Mouse (Mus musculus): Measurements from ENCODE around the gene Henmt1.
A peak's percentile ranks its signal among the peaks of the same experiment; 100 is the strongest.

Gene Henmt1

DNA sequence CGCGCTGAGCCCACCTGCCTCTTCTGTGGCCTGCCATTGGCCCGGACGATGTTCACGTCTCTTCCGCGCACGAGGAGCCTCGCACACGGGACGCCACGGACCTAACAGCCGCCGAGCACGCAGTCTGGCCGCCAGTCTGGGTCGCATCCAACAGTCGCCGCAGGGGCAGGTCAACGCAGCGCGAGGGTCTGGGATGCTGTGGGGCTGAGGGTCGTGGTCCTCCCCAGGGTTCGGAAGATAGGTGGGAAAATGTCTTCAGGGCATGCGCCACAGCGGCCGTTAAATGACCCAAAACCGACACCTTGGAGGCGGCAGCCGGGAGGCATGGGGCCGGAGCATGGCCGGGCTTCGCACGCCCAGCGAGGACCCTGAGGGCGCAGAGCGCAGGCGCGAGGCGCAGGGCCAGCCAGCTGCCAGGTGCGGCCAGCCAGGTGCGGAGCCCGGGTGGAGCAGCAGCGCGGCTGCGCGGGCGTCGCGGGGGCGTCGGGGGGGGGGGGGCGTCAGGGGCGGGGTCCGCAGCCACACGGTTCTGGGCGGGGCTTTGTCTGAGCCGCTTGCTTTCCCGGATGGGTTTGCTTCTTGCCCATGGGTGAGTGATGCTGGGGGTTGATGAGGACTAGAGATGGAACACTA is 444 bp downstream of the Henmt1 start, which contains the start of gene Gm9857:
Gene Gm9857 (minus strand): TSS at position 445 of the 633 bp plus-strand sequence.
- DNase-seq (ENCODE audit: low spot score): no peak

- DNase-seq (ENCODE audit: low spot score): no peak
Observed at GRCm38 (mm10) chr3:108940996-108941395, 1.3 kb downstream of the Henmt1 start.

- DNase-seq (ENCODE audit: low spot score): no peak
Observed at GRCm38 (mm10) chr3:108957976-108958375, 18.3 kb downstream of the Henmt1 start.

DNA sequence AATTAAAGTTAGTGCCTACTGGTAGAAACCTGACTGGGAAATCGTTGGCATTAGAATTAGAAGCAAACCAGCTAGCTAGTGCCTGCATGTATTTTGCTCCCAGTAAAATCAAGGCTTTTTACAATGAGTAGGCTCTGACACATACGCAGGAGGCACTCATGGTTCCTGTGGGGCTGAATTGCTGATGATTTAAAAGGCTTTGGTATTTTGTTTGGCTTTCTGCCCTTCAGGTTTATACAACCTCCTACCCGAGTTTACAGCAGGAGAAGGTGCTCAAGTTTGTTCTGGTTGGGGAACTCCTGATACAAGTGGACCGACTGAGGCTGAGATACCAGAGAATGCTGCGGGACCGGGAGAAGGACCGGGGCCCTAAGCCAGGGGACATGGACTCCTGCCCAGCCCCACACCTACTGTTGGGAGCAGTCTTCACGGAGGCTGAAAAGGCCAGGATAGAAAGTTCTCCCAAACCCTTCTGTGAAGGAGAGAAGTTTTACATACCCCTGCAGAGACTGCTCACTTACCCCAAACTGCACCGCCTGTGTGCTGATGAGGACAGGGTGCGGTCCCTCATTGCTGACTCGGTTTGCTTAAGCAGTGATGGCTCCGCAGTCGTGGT is 20.1 kb downstream of the Henmt1 start:
- DNase-seq (ENCODE audit: low spot score): no peak

GRCm38 (mm10) chr3:108961226-108961625 is 21.6 kb downstream of the Henmt1 start:
- DNase-seq (ENCODE audit: low spot score): no peak

GRCm38 (mm10) chr3:108961655-108962054 is 22.0 kb downstream of the Henmt1 start:
- no peak for DNase-seq (ENCODE audit: low spot score)

GRCm38 (mm10) chr3:108963278-108963677 is 23.6 kb downstream of the Henmt1 start:
- DNase-seq (ENCODE audit: low spot score): no peak

GRCm38 (mm10) chr3:108963776-108964175 is 24.1 kb downstream of the Henmt1 start:
- no peak for DNase-seq (ENCODE audit: low spot score)

- no peak for DNase-seq (ENCODE audit: low spot score)
Observed at GRCm38 (mm10) chr3:108964361-108965044, 24.8 kb downstream of the Henmt1 start.

DNA sequence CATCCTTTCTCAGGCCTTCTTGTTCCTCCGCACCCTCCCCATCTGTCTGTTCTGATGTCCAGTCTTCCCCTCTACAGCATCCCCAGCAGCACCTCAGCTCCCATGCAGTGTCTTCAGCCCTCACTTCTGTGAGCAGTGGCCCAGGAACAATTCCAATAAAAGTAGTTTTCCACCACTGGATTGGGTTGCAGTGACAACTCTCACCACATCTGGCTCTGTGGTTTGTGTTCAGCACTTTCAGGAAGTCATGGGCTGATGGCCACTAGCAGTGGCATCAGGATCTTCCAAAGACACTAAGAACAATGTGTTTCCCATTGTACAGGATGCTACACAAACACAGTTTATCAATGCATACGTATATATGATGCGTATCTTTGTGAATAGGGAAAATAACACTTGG is 26.4 kb downstream of the Henmt1 start:
- no peak for DNase-seq (ENCODE audit: low spot score)

- DNase-seq (ENCODE audit: low spot score): no peak
Observed at GRCm38 (mm10) chr3:108973980-108974660, 34.4 kb downstream of the Henmt1 start.

DNA sequence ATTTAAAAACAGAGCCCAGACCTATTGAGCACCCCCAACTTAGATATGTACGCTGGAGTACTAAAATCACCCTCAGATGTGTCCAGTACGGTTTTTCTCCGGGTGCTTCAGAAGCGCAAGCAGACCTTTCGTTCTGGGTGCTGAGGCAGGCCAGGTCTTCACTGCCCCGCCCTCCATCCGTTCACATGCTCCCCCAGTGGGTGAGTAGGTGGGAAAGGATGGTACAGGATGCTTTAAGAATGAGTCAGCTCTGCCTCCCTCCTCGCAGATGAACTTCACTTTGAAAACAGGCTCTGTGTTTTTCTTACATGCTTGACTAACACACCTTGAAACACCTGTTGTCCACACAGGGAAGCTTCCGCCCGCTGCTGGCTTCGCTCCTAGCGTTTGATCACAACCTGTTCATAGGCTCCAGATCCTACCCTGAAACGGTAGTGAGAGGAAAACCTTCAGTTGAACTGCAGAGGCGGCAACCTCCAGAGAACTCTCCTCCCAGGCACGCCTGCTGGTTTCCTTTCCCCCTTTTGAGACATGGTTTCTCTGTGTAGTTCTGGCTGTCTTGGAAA is 35.3 kb downstream of the Henmt1 start:
- peak; percentile 29 for DNase-seq (ENCODE audit: low spot score)

- no peak for DNase-seq (ENCODE audit: low spot score)
Observed at GRCm38 (mm10) chr3:108977340-108978030, 37.8 kb downstream of the Henmt1 start.

DNA sequence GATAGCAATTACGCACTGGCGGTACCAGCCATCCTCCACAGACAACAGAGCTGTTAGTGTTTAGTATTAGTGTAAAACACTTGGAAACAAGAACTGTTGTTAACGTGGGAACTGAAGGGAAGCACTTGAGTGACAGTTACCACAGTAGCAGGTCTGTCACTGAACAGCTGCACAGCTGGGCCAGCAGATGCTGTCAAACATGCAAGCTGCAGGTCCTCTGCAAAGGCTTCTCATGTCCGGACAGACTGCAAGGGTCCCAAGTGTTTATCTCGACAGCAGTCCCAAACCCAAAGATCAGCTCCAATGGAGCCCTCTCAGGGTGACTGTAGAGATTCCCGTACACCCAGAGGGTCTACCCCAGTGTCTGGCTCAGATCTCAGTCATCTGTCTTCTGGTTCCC is 42.3 kb downstream of the Henmt1 start:
- DNase-seq (ENCODE audit: low spot score): no peak

- DNase-seq (ENCODE audit: low spot score): no peak
Observed at GRCm38 (mm10) chr3:108983989-108984388, 44.3 kb downstream of the Henmt1 start.

DNA sequence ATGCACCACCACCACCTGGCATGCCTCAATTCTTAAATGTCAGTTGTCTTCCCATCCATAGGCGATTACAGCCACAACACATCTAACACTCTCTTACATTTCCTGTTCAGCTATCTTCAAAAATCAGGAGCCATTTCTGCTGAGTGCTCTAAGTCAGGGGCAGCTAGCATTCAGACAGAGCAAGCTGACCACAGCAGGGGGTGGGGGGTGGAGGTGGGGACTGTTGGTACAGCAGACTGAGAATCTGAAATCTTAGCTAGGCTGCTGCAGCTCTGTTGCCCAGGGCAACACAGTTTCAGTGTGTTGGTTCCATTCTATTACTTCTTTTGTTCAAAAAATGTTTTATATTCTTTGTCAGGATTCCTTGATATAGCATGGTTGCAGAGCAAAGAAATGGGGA is 46.9 kb downstream of the Henmt1 start:
- DNase-seq (ENCODE audit: low spot score): no peak

GRCm38 (mm10) chr3:108987009-108987659 is 47.5 kb downstream of the Henmt1 start:
- DNase-seq (ENCODE audit: low spot score): no peak

GRCm38 (mm10) chr3:108989971-108990548 is 50.4 kb downstream of the Henmt1 start:
- peak; percentile 30 for DNase-seq (ENCODE audit: low spot score)

DNA sequence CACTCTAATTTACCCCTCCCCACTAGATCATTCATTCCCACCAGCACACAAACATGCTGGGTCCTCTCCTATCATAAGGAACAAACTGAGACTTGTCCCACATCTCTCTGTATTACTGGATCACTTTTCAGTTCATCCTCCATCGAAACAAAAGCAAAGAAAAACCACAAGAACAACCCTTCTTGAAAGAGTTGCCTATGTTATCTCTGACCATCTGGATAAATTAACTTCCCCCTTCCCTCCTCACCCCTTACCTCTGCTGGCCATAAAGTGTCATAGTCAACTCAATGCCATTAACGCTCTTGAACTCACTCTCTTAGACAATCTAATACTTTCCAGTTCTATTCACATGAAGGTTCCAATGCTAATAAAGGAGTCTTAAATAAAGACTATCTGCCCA is 54.8 kb downstream of the Henmt1 start:
- DNase-seq (ENCODE audit: low spot score): no peak

- DNase-seq (ENCODE audit: low spot score): no peak
Observed at GRCm38 (mm10) chr3:108995379-108995778, 55.7 kb downstream of the Henmt1 start.

DNA sequence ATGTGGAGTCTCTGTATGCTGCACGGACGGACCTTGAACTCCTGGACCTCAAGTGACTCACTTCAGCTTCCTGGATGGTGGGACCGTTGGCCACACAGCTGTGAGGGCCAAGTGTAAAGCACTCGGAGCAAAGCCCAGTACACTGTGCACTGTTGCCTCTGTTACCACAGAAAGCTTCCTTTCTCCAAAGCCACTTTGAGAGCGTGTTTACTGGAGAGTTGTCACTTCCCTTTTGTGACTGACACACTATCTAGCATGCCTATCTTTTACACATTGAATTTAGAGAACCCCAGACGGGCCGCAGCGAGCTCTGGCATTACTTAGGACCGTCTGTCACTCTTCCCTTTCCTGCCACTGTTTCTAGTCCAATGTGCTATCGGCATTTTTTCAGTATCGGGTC is 57.6 kb downstream of the Henmt1 start:
- no peak for DNase-seq (ENCODE audit: low spot score)

All from urinary bladder, postnatal 14 days (tissue).